Mouse (Mus musculus): ENCODE data around the gene Ccdc182. TPM values are rescaled to one million over a fixed set of nuclear protein-coding genes. Genes with fewer than 3 reads are reported as not detected.

Gene Ccdc182
- polyA plus RNA-seq, 2 experiments = not detected

DNA sequence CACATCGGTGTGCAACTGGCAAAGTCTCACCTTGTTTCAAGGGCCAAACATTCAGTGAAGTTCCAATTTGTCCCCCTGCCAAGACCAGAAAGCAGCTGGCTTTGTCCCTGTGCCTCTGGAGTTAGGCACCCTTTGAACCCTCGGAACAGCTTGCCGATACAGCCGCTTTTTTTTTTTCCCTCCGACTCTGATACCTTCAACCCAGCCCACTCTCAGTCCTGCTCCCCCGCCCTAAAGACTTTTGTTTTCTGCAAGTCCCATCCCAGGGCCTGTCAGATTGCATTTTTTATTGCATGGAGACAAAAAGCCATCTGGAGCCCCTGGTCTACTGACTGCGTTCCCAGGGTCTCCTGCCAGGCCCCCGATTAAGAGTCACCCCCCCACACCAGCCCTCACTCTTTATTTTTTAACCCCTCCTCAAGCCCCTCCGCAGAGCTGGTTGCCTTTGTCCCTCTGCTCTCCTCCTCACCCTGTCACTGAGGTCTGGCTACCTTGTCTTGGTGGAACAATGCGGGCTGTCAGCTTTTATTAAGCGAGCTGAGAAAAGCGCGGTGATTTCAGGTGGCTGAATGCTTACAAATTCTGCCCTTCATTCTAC is 18.9 kb upstream of the Ccdc182 start:
- Histone ChIP-seq H3K9me3 (ENCODE audit: control insufficient read depth, low read length) (no peaks in the 10 kb centered on the region), H3K4me1 (replicated peaks; ENCODE audit: control insufficient read depth in 2 of 2, insufficient read depth in 2 of 2, low read length in 1 of 2) (no peaks in the 10 kb centered on the region), H3K36me3 (replicated peaks; ENCODE audit: control insufficient read depth, insufficient read depth, low read depth) (no peaks in the 10 kb centered on the region), H3K4me3 (ENCODE audit: insufficient read depth in 1 of 2, low read depth in 2 of 2, low read length in 2 of 2) (no peak overlapping the region), H3K4me2 (ENCODE audit: low read depth) (no peak overlapping the region), H3K27me3 (ENCODE audit: control insufficient read depth, insufficient read depth, low read length) (no peaks in the 10 kb centered on the region; the same call in 1 of the 2 replicates), H3K27ac (no peak overlapping the region), H3K9ac (replicated peaks) (no peak overlapping the region)
- no peak for ATAC-seq (ENCODE audit: insufficient read depth)
- TF ChIP-seq CTCF (IDR thresholded peaks at IDR 0.05; ENCODE audit: low read depth) (no peak), EP300 (IDR thresholded peaks at IDR 0.05; ENCODE audit: low read depth) (no peak)
- DNase-seq (ENCODE audit: low read depth in 3 of 3, low spot score in 3 of 3) = no peak
- WGBS (ENCODE audit: insufficient replicate concordance) = 44% methylated on average over 13 of the region's 13 CpGs

DNA sequence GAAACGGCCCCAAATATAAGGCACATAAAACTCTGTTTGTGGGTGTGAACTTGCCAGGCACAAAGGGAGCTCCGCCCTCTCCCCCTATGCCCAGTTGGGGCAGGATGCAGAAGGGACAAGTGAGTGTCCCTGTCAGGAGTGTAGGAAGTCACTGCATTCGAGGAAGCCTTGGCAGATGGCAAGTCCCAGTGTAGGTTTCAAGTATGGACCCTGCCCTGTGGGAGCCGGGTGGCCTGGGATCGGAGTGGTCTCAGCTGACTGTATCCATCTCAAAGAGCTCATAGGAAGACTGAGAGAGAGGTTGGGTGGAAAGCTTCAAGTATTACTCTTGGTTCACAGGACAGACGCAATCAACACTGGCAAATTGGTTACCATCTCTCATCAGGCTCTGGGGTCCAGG is 17.9 kb upstream of the Ccdc182 start:
- ATAC-seq (ENCODE audit: insufficient read depth) = no peak
- Histone ChIP-seq H3K9me3 (ENCODE audit: control insufficient read depth, low read length) (no peaks in the 10 kb centered on the region), H3K27ac (no peak overlapping the region), H3K27me3 (ENCODE audit: control insufficient read depth, insufficient read depth, low read length) (no peaks in the 10 kb centered on the region; the same call in 1 of the 2 replicates), H3K4me1 (replicated peaks; ENCODE audit: control insufficient read depth in 2 of 2, insufficient read depth in 2 of 2, low read length in 1 of 2) (no peaks in the 10 kb centered on the region), H3K4me2 (ENCODE audit: low read depth) (no peak overlapping the region), H3K4me3 (ENCODE audit: insufficient read depth in 1 of 2, low read depth in 2 of 2, low read length in 2 of 2) (no peak overlapping the region), H3K36me3 (replicated peaks; ENCODE audit: control insufficient read depth, insufficient read depth, low read depth) (no peaks in the 10 kb centered on the region), H3K9ac (replicated peaks) (no peak overlapping the region)
- 56% methylated on average over 6 of the region's 6 CpGs for WGBS (ENCODE audit: insufficient replicate concordance)
- no peak for DNase-seq (ENCODE audit: low read depth in 3 of 3, low spot score in 3 of 3)
- TF ChIP-seq CTCF (IDR thresholded peaks at IDR 0.05; ENCODE audit: low read depth) = no peak

DNA sequence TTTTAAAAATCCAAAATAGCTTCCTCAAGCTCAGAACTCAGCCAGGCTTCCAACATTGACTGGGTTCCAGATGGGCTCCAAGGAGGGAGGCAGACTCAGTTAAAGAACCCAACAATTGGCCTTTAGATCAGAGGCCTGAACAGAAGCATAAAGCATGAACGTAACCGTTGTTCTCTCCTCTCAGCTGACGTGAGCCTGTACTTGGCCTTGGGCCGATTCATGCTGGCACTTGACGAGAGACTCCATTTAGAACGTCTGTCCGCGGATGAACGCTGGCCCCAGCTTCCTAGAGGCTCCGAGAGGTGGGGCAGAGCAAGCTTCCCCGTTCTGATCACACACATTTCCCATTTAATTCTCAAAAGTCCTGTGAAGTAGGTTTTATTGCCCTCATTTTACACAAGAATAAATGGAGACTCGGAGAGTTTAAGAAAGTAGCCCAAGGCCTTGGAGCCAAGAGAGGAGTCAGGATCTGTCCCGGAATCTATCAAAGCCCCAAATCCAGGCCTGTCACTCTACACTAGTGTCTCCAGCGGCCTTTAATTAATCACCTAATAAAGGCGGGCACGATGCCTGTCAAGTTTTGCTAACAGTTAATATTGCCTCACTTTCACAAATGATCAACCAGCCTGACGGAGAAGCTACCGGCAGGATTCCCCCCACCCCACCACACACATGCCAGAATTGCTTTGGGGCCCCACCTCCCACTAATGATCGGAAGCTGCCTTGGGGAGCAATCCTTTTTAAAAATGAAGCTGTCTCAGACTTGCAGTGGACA is 17.1 kb upstream of the Ccdc182 start:
- Histone ChIP-seq H3K27me3 (ENCODE audit: control insufficient read depth, insufficient read depth, low read length) (no peaks in the 10 kb centered on the region; the same call in 1 of the 2 replicates), H3K4me2 (ENCODE audit: low read depth) (no peak overlapping the region), H3K36me3 (replicated peaks; ENCODE audit: control insufficient read depth, insufficient read depth, low read depth) (no peaks in the 10 kb centered on the region), H3K9ac (replicated peaks) (no peak overlapping the region), H3K9me3 (ENCODE audit: control insufficient read depth, low read length) (no peaks in the 10 kb centered on the region), H3K4me1 (replicated peaks; ENCODE audit: control insufficient read depth in 2 of 2, insufficient read depth in 2 of 2, low read length in 1 of 2) (no peaks in the 10 kb centered on the region), H3K27ac (no peak overlapping the region), H3K4me3 (ENCODE audit: insufficient read depth in 1 of 2, low read depth in 2 of 2, low read length in 2 of 2) (no peak overlapping the region)
- DNase-seq (ENCODE audit: low read depth in 3 of 3, low spot score in 3 of 3) (no peak), ATAC-seq (ENCODE audit: insufficient read depth) (no peak)
- 67% methylated on average over 19 of the region's 19 CpGs for WGBS (ENCODE audit: insufficient replicate concordance)
- TF ChIP-seq EP300 (IDR thresholded peaks at IDR 0.05; ENCODE audit: low read depth) (no peak), CTCF (IDR thresholded peaks at IDR 0.05; ENCODE audit: low read depth) (no peak)

DNA sequence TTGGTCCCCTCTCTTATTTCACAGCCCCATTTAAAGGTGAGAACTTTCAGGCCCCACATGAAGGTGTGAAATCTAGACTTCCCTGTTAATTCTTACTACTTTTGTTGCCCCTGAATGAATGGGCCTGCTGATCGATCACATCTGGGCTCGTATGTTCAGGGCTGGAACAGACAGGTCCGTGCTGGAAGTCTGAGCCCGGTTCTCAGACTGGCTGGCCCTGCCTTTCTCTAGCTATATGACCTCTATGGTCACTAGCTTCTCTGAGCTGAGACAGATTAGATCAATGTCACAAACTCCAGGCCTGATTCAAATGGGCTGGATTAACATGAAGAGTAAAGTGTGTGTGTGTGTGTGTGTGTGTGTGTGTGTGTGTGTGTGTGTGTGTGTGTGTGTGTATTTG is 14.9 kb upstream of the Ccdc182 start:
- no peaks in the 10 kb centered on the region for H3K36me3 ChIP-seq (replicated peaks; ENCODE audit: control insufficient read depth, insufficient read depth, low read depth)
- ATAC-seq (ENCODE audit: insufficient read depth) (no peak), DNase-seq (ENCODE audit: low read depth in 3 of 3, low spot score in 3 of 3) (no peak)
- H3K4me3 ChIP-seq (ENCODE audit: insufficient read depth in 1 of 2, low read depth in 2 of 2, low read length in 2 of 2) = no peak overlapping the region
- no peak overlapping the region for H3K9ac ChIP-seq (replicated peaks)
- TF ChIP-seq EP300 (IDR thresholded peaks at IDR 0.05; ENCODE audit: low read depth) = no peak
- TF ChIP-seq CTCF (IDR thresholded peaks at IDR 0.05; ENCODE audit: low read depth) = no peak
- H3K27me3 ChIP-seq (ENCODE audit: control insufficient read depth, insufficient read depth, low read length) = no peaks in the 10 kb centered on the region
- H3K4me1 ChIP-seq (replicated peaks; ENCODE audit: control insufficient read depth in 2 of 2, insufficient read depth in 2 of 2, low read length in 1 of 2) = no peaks in the 10 kb centered on the region
- H3K9me3 ChIP-seq (ENCODE audit: control insufficient read depth, low read length) = no peaks in the 10 kb centered on the region
- 48% methylated on average over 4 of the region's 4 CpGs for WGBS (ENCODE audit: insufficient replicate concordance)
- no peak overlapping the region for H3K4me2 ChIP-seq (ENCODE audit: low read depth)
- H3K27ac ChIP-seq = no peak overlapping the region

DNA sequence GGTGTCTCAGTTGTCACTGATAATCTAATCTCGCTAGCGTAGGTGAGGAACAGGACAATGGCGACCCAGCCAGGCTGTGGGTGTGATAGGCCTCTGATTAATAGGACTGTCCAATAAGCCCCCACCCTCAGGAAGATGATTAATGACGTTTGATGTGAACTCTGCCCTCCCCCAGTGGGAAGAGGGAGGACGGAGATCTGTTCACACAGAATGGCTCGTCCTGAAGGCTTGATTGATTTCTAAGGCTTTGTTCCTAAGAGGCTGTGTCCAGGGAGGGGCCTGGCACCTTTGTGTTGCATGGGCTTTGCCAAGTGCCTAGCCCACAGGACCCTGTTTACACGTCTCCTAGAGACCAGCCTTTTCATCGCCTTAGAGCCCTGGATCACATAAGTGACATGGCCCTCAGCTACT is 13.4 kb upstream of the Ccdc182 start:
- H3K27me3 ChIP-seq (ENCODE audit: control insufficient read depth, insufficient read depth, low read length) = no peaks in the 10 kb centered on the region

More for the DNA sequence above, 13.4 kb upstream of the Ccdc182 start:
- Histone ChIP-seq H3K27ac (no peak overlapping the region), H3K36me3 (replicated peaks; ENCODE audit: control insufficient read depth, insufficient read depth, low read depth) (no peaks in the 10 kb centered on the region), H3K4me1 (replicated peaks; ENCODE audit: control insufficient read depth in 2 of 2, insufficient read depth in 2 of 2, low read length in 1 of 2) (no peaks in the 10 kb centered on the region), H3K9ac (replicated peaks) (no peak overlapping the region), H3K9me3 (ENCODE audit: control insufficient read depth, low read length) (no peaks in the 10 kb centered on the region), H3K4me3 (ENCODE audit: insufficient read depth in 1 of 2, low read depth in 2 of 2, low read length in 2 of 2) (no peak overlapping the region), H3K4me2 (ENCODE audit: low read depth) (no peak overlapping the region)
- DNase-seq (ENCODE audit: low read depth in 3 of 3, low spot score in 3 of 3) (no peak), ATAC-seq (ENCODE audit: insufficient read depth) (no peak)
- TF ChIP-seq CTCF (IDR thresholded peaks at IDR 0.05; ENCODE audit: low read depth) (no peak), EP300 (IDR thresholded peaks at IDR 0.05; ENCODE audit: low read depth) (no peak)
- 43% methylated on average over 8 of the region's 8 CpGs for WGBS (ENCODE audit: insufficient replicate concordance)
